Mouse (Mus musculus): ENCODE data around the gene U2af1l4.

Gene U2af1l4

GRCm38 (mm10) chr7:30608476-30608875 is 45.4 kb downstream of the U2af1l4 start:
- peak; percentile 73 for DNase-seq (ENCODE audit: low read depth, low spot score)

DNA sequence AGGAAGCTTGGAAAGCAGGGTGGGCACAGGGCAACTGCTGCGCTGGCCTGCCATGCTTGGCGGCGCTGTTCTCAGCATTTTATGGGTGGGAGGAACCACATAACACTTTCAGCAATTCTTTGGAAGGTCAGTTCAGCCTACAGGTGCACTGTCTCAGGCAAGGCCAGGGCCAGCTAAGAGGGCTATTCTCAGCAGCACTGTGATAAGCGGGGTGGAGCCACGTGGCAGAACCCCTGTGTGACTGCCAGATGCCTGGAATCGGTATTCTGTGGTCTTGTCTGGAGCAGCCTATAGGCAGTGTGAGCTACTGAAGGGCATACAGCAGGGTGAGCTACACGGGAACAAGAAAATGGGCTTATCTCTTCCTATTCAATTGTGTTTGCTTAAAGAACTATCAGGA is 46.9 kb downstream of the U2af1l4 start:
- DNase-seq (ENCODE audit: low read depth, low spot score), result no peak

GRCm38 (mm10) chr7:30612654-30613402 is 49.7 kb downstream of the U2af1l4 start, which contains the start of gene Upk1a:
TSS of gene Upk1a (minus strand) at chr7:30612847.
- no peak for DNase-seq (ENCODE audit: low read depth, low spot score)

- DNase-seq (ENCODE audit: low read depth, low spot score), result peak; percentile 87
Observed at GRCm38 (mm10) chr7:30613529-30614112, 50.5 kb downstream of the U2af1l4 start.

DNA sequence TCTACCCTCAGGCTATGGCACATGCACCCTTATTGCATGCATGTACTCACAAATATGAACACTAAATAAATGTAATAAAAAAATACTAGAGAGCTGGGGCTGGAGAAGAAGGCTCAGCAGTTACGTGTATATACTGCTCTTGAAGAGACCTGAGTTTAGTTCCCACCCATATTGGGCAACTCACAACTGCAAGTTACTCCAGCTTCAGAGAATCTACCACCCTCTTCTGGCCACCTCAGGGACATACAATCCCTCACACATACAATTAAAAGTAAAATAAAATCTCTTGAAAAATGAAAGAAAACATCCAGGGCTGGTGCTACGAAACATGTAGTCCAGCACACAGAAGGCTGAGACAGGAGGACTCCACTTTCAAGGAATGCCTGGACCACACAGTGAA is 51.4 kb downstream of the U2af1l4 start:
- no peak for DNase-seq (ENCODE audit: low read depth, low spot score)
